Mouse (Mus musculus) embryonic fibroblast, embryonic 13.5 days (primary cell): Measurements from ENCODE around the gene Kcnk3.

Source experiments
- CTCF ChIP-seq: IDR thresholded peaks from 2 replicates; pipeline ENCODE4 v1.5.1; 2011; ENCODE audit warnings: mild to moderate bottlenecking, control low read depth, low read length, moderate library complexity, borderline replicate concordance; ENCODE audit not compliant: insufficient read depth
- POLR2A ChIP-seq: IDR thresholded peaks from 2 replicates; pipeline ENCODE4 v1.6.1; 2011; ENCODE audit warnings: low read depth, mild to moderate bottlenecking, control low read depth, low read length, moderate library complexity

DNA sequence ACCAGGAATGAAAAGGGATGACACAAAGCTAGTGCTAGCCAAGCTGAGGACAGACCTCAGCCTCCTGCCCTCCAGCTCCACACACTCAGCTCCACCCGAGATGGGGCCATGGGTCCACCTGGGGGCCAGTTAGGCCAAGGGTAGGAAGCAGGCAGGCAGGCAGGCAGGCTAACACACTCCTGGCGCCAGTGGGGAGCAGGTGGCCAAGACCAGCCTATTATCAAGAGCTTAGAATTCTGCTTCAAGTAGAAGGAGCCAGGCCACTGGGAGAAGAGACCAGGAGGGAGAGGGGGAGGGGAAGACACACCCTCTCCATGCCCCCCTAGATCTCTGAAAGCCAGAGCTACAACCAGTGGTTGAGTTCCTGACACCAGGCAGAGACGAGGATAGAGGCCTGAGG lies 28.7 kb downstream of the Kcnk3 start:
- no peak for TF ChIP-seq CTCF
- TF ChIP-seq POLR2A = no peak
